Mouse (Mus musculus): Measurements from ENCODE around the gene Fam83f. TPM values are rescaled to one million over a fixed set of nuclear protein-coding genes. Genes with fewer than 3 reads are reported as not detected.

The Fam83f gene
- polyA plus RNA-seq (2012; rRNA removed; ENCODE audit: low replicate concordance) = 7.1 and 8.1 TPM in 2 replicates

GRCm38 (mm10) chr15:80671295-80672252, at the start of gene Fam83f:
Gene Fam83f (plus strand): TSS chr15:80671847.

GRCm38 (mm10) chr15:80710608-80711363, 39.1 kb downstream of the Fam83f start, which contains the start of gene Tnrc6b:
Gene Tnrc6b (plus strand): TSS chr15:80711313.

Other genes with a start within 250 kb of the Fam83f start
- gene Enthd1, start 106.7 kb upstream of the Fam83f start, polyA plus RNA-seq (2012; rRNA removed; ENCODE audit: low replicate concordance) = 0.09 and 0.17 TPM in 2 replicates
- 15.5 and 45.6 TPM in 2 replicates for gene Grap2, start 99.3 kb upstream of the Fam83f start, polyA plus RNA-seq (2012; rRNA removed; ENCODE audit: low replicate concordance)
- 14.1 and 24.5 TPM in 2 replicates for gene Tnrc6b, start 39.5 kb downstream of the Fam83f start, polyA plus RNA-seq (2012; rRNA removed; ENCODE audit: low replicate concordance)